Mouse (Mus musculus): ENCODE data around the gene Ppp2r3c.

GRCm38 (mm10) chr12:55315192-55315591 is 12.4 kb upstream of the Ppp2r3c start:
- TF ChIP-seq E2F4 (IDR thresholded peaks at IDR 0.05; ENCODE audit: insufficient replicate concordance, low read depth, low read length) = no peak
- TF ChIP-seq CTCF (conservative IDR thresholded peaks at IDR 0.05 in 1 of 2, IDR thresholded peaks at IDR 0.05 in 1 of 2; ENCODE audit: low read depth in 2 of 2, low read length in 2 of 2) = peak; percentile 45 to 87; a peak in 3 of 4 replicates
- no peak for TF ChIP-seq ETS1 (conservative IDR thresholded peaks at IDR 0.05; ENCODE audit: low read depth, low read length)
- no peak for TF ChIP-seq JUND (conservative IDR thresholded peaks at IDR 0.05; ENCODE audit: low read depth, low read length)
- no peak for TF ChIP-seq MEF2A (IDR thresholded peaks at IDR 0.05; ENCODE audit: borderline replicate concordance, low read depth, low read length)
- TF ChIP-seq SMC3 (IDR thresholded peaks at IDR 0.05; ENCODE audit: low read depth, low read length) = peak; percentile 91
- no peak for TF ChIP-seq USF2 (conservative IDR thresholded peaks at IDR 0.05; ENCODE audit: low read depth, low read length)
- no peak for TF ChIP-seq POLR2A (IDR thresholded peaks at IDR 0.05; ENCODE audit: low read depth, low read length)
